Mouse (Mus musculus) erythroblast, embryonic 14.5 days (primary cell): ENCODE data around the gene Sphk2. TPM values are rescaled to one million over a fixed set of nuclear protein-coding genes. Genes with fewer than 3 reads are reported as not detected.

Experiments
- H3K27me3 ChIP-seq: 2 replicates; pipeline ENCODE4 v1.6.1; 2012; ENCODE audit warnings: inconsistent platforms; ENCODE audit not compliant: control insufficient read depth
- H3K36me3 ChIP-seq: 2 replicates; pipeline ENCODE4 v1.6.1; 2012; ENCODE audit warnings: mild to moderate bottlenecking, inconsistent platforms; ENCODE audit not compliant: control insufficient read depth
- H3K4me1 ChIP-seq: 2 replicates; pipeline ENCODE4 v1.6.1; 2012; ENCODE audit warnings: inconsistent platforms; ENCODE audit not compliant: control insufficient read depth
- H3K4me3 ChIP-seq: replicated peaks from 2 replicates; pipeline ENCODE3; 2012; ENCODE audit warnings: moderate library complexity, mild to moderate bottlenecking, inconsistent platforms
- H3K9me3 ChIP-seq: 2 replicates; pipeline ENCODE4 v1.6.1; 2012; ENCODE audit warnings: low read length, inconsistent platforms, mixed read lengths; ENCODE audit not compliant: control insufficient read depth
- GATA1 ChIP-seq: IDR thresholded peaks from 2 replicates; pipeline ENCODE4 v1.6.1; 2012; ENCODE audit warnings: low read length, inconsistent platforms, mixed read lengths
- TAL1 ChIP-seq: IDR thresholded peaks from 3 replicates; pipeline ENCODE4 v1.6.1; 2012; ENCODE audit warnings: low read length, inconsistent platforms, mixed read lengths
- polyA plus RNA-seq: library from polyadenylated mRNA; stranded (reverse); fragments of >175 nt; gene quantifications from 2 replicates; pipeline ENCODE4 v1.2.3, GENCODE M21; 2012

Sphk2 gene
- polyA plus RNA-seq, 1 experiment, result 5.7 TPM

- H3K4me3 ChIP-seq, result peak within 1 kb of the TSS; percentile 83
- peaks cover 56% of the 10 kb centered on the region for H3K36me3 ChIP-seq
- peak; percentile 46; the same call in 1 of the 2 replicates for TF ChIP-seq GATA1
- TF ChIP-seq TAL1, result no peak
- H3K27me3 ChIP-seq, result no peaks in the 10 kb centered on the region
- no peaks in the 10 kb centered on the region for H3K9me3 ChIP-seq
- peaks cover 70% of the 10 kb centered on the region for H3K4me1 ChIP-seq
Observed at GRCm38 (mm10) chr7:45715090-45715708, 2.6 kb downstream of the Sphk2 start, which contains the start of gene Rpl18. Gene Rpl18 (plus strand): TSS chr7:45715457.

GRCm38 (mm10) chr7:45714630-45715089 lies 3.1 kb downstream of the Sphk2 start:
- Histone ChIP-seq H3K9me3 (no peaks in the 10 kb centered on the region), H3K27me3 (no peaks in the 10 kb centered on the region), H3K36me3 (peaks cover 54% of the 10 kb centered on the region), H3K4me3 (peak overlapping the region; percentile 83), H3K4me1 (peaks cover 66% of the 10 kb centered on the region)
- TF ChIP-seq GATA1, result no peak
- TF ChIP-seq TAL1, result no peak

- Histone ChIP-seq H3K4me1 (peaks cover 59% of the 10 kb centered on the region), H3K4me3 (peak overlapping the region; percentile 83), H3K36me3 (peaks cover 49% of the 10 kb centered on the region), H3K27me3 (no peaks in the 10 kb centered on the region), H3K9me3 (no peaks in the 10 kb centered on the region)
- TF ChIP-seq TAL1 (no peak), GATA1 (no peak)
Observed at GRCm38 (mm10) chr7:45713881-45714520, 3.8 kb downstream of the Sphk2 start.

GRCm38 (mm10) chr7:45713396-45713795 lies 4.4 kb downstream of the Sphk2 start:
- H3K27me3 ChIP-seq, result no peaks in the 10 kb centered on the region
- H3K36me3 ChIP-seq, result peaks cover 46% of the 10 kb centered on the region
- no peak overlapping the region for H3K4me3 ChIP-seq
- TF ChIP-seq GATA1 (no peak), TAL1 (no peak)
- no peaks in the 10 kb centered on the region for H3K9me3 ChIP-seq
- H3K4me1 ChIP-seq, result peaks cover 56% of the 10 kb centered on the region

- Histone ChIP-seq H3K4me3 (no peak overlapping the region), H3K36me3 (peaks cover 46% of the 10 kb centered on the region), H3K27me3 (no peaks in the 10 kb centered on the region), H3K4me1 (peaks cover 65% of the 10 kb centered on the region), H3K9me3 (no peaks in the 10 kb centered on the region)
- TF ChIP-seq TAL1, result no peak
- no peak for TF ChIP-seq GATA1
Observed at GRCm38 (mm10) chr7:45712022-45712757, 5.6 kb downstream of the Sphk2 start.

- TF ChIP-seq GATA1 (no peak), TAL1 (no peak)
- Histone ChIP-seq H3K4me3 (no peak overlapping the region), H3K36me3 (peaks cover 45% of the 10 kb centered on the region), H3K27me3 (no peaks in the 10 kb centered on the region), H3K9me3 (no peaks in the 10 kb centered on the region), H3K4me1 (peaks cover 65% of the 10 kb centered on the region)
Observed at GRCm38 (mm10) chr7:45711316-45712021, 6.3 kb downstream of the Sphk2 start.

- Histone ChIP-seq H3K36me3 (peaks cover 44% of the 10 kb centered on the region), H3K27me3 (peaks cover 4% of the 10 kb centered on the region; the same call in 1 of the 2 replicates), H3K4me1 (peaks cover 65% of the 10 kb centered on the region), H3K4me3 (no peak overlapping the region), H3K9me3 (no peaks in the 10 kb centered on the region)
- no peak for TF ChIP-seq GATA1
- TF ChIP-seq TAL1, result no peak
Observed at GRCm38 (mm10) chr7:45710477-45711191, 7.2 kb downstream of the Sphk2 start.

- H3K27me3 ChIP-seq, result peaks cover 4% of the 10 kb centered on the region; the same call in 1 of the 2 replicates
- H3K4me3 ChIP-seq, result no peak overlapping the region
- H3K36me3 ChIP-seq, result peaks cover 44% of the 10 kb centered on the region
- TF ChIP-seq TAL1, result no peak
- no peak for TF ChIP-seq GATA1
- peaks cover 65% of the 10 kb centered on the region for H3K4me1 ChIP-seq
- H3K9me3 ChIP-seq, result no peaks in the 10 kb centered on the region
Observed at GRCm38 (mm10) chr7:45709677-45710355, 8.0 kb downstream of the Sphk2 start.
